Mouse (Mus musculus) neural tube, embryonic 12.5 days (tissue): ENCODE measurements around the gene Olfr1002. TPM values are rescaled to one million over a fixed set of nuclear protein-coding genes. Genes with fewer than 3 reads are reported as not detected.
"Not testable (repeated sequence)": the region's sequence is repeated elsewhere in the genome, so short reads cannot be mapped to it uniquely, and the experiment has no call there.

Source experiments
- ATAC-seq: fragments of 200-750 bp; cut with Nextera tagmentation; 2 replicates; pipeline ENCODE4 v1.8.0; 2017; ENCODE audit warnings: low read depth, mild to moderate bottlenecking, moderate TSS enrichment, moderate library complexity; ENCODE audit not compliant: low FRiP score
- H3K27ac ChIP-seq: fragments of 300-500 bp; sonication (generic); 2 replicates; pipeline ENCODE4 v1.5.1; 2016
- H3K27me3 ChIP-seq: fragments of 300-500 bp; sonication (generic); replicated peaks from 2 replicates; pipeline ENCODE4 v1.6.1; 2016; ENCODE audit warnings: mild to moderate bottlenecking
- H3K36me3 ChIP-seq: fragments of 300-500 bp; sonication (generic); 2 replicates; pipeline ENCODE4 v1.6.1; 2016; ENCODE audit warnings: mild to moderate bottlenecking
- H3K4me1 ChIP-seq: fragments of 300-500 bp; sonication (generic); 2 replicates; pipeline ENCODE4 v1.6.1; 2016
- H3K4me2 ChIP-seq: fragments of 300-500 bp; sonication (generic); replicated peaks from 2 replicates; pipeline ENCODE4 v1.6.1; 2016; ENCODE audit warnings: mild to moderate bottlenecking
- H3K4me3 ChIP-seq: fragments of 300-500 bp; sonication (generic); 2 replicates; pipeline ENCODE4 v1.5.1; 2016
- H3K9ac ChIP-seq: fragments of 300-500 bp; sonication (generic); 2 replicates; pipeline ENCODE4 v1.6.1; 2016; ENCODE audit warnings: mild to moderate bottlenecking
- H3K9me3 ChIP-seq: fragments of 300-500 bp; sonication (generic); 2 replicates; pipeline ENCODE4 v1.6.1; 2016; ENCODE audit warnings: mild to moderate bottlenecking
- WGBS: fragments of 180-500 bp; shearing (Covaris S2); methylation state at CpG from one replicate; pipeline ENCODE4 v1.1.7; 2016; 5-methylcytosine and 5-hydroxymethylcytosine counted together
- polyA plus RNA-seq: library from polyadenylated mRNA; unstranded; fragments of >200 nt; fragmentation: Nextera tagmentation; extraction: Ambion mirVana; gene quantifications from 2 replicates; pipeline ENCODE4 v1.2.1, GENCODE M21; 2016

Gene Olfr1002
- polyA plus RNA-seq = not detected in 2 replicates

DNA sequence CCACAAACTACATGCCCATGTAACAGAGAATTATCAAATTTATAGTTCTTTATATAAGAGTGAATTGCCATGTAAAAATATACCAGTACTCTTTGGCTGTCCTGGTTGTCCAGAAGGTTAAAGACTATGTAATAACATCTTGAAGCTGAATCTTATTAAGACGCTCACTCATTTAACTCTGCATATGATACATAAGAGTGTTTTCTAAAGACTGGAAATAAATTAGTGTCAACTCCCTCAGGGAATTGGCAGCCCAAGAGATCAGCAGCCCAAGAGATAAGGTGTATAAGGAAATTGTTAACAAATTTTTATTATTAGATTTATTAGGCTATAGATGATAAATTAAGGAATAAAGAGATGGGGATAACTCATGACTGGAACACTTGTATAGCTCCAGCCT, at the start of gene Olfr1002:
Gene Olfr1002, minus strand, starts transcription at position 101 of the 400 bp plus-strand sequence.
- whole genome bisulfite sequencing = 94% methylated on average over 1 of the region's 1 CpGs
- H3K36me3 ChIP-seq = no peaks in the 10 kb centered on the region
- H3K4me1 ChIP-seq = no peaks in the 10 kb centered on the region
- no peak for ATAC-seq
- H3K9ac ChIP-seq = no peak within 1 kb of the TSS
- no peak within 1 kb of the TSS for H3K4me3 ChIP-seq
- H3K9me3 ChIP-seq = no peaks in the 10 kb centered on the region
- H3K27me3 ChIP-seq = no peaks in the 10 kb centered on the region
- no peak within 1 kb of the TSS for H3K27ac ChIP-seq
- no peak within 1 kb of the TSS for H3K4me2 ChIP-seq

DNA sequence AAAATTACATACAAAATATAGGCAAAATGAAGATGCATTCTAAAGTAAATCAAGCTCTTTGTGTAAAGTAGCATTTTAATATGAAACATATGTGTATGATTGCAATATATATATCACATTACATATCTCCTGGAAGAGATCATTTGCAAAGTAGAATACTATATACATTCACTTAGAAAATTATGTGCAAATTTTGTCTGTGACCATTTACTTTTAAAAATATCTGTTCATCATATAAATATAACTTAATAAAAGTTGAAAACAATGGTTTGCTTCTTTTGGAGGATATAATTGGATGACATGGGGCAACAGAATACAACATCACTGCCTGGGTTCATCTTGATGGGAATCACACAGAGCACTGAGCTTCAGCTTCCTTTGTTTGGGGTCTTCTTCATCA, 38.6 kb upstream of the Olfr1002 start, which contains the start of gene Olfr1008:
Gene Olfr1008, plus strand, starts transcription at position 301 of the 400 bp plus-strand sequence.
- no peak for ATAC-seq
- Histone ChIP-seq H3K27ac (no peak within 1 kb of the TSS), H3K9me3 (0 out of 2 replicates have a peak, but pooled peaks cover 3% of the 10 kb centered on the region), H3K4me1 (no peaks in the 10 kb centered on the region), H3K36me3 (no peaks in the 10 kb centered on the region), H3K4me2 (no peak within 1 kb of the TSS), H3K27me3 (no peaks in the 10 kb centered on the region), H3K4me3 (no peak within 1 kb of the TSS), H3K9ac (no peak within 1 kb of the TSS)

DNA sequence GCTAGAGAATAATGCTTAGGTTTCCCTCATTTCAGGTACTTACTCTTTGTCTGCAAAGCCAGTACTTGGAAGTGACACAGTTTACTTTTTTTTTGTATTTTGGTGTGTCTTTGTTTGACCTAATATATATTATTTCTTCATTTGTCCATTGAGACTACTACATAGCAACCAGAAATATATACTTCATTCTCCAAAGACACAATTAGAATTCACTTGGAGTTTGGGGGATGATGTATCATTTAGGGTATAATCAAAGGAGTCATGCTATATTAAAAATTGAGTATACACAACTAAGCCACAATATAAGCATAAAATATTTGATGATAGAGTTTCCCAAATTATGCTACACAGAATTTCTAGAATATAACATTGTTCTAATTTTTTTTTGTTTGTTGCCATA, 28.2 kb upstream of the Olfr1002 start, which contains the start of gene Olfr1006:
Gene Olfr1006, minus strand, starts transcription at position 101 of the 400 bp plus-strand sequence.
- no peaks in the 10 kb centered on the region for H3K36me3 ChIP-seq
- no peak within 1 kb of the TSS for H3K9ac ChIP-seq
- no peak within 1 kb of the TSS for H3K4me2 ChIP-seq
- no peak within 1 kb of the TSS for H3K27ac ChIP-seq
- no peak for ATAC-seq
- H3K27me3 ChIP-seq = no peaks in the 10 kb centered on the region
- no peaks in the 10 kb centered on the region for H3K9me3 ChIP-seq
- H3K4me3 ChIP-seq = no peak within 1 kb of the TSS
- no peaks in the 10 kb centered on the region for H3K4me1 ChIP-seq

DNA sequence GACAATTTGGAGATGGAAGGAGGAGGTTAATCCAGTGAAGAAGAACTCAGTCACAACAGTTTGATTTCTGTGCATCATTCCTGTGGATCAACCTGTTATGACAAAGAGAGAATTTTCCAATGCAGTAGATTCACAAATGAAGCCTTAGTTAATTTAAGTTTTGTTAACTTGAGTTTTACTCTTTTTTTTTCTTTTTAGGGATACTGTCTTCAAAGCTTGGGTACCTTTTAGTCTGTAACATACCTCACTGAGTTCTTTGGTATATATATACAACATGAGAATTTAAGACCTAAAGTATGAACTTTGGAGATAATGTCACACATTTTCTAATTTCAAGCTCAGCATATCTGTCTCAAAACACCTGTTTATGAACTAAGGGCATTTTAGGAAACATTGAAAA, 13.9 kb upstream of the Olfr1002 start, which contains the start of gene Olfr154:
Gene Olfr154, minus strand, starts transcription at position 101 of the 400 bp plus-strand sequence.
- not testable (repeated sequence) for H3K36me3 ChIP-seq, H3K4me2 ChIP-seq, H3K9me3 ChIP-seq, ATAC-seq, H3K27me3 ChIP-seq, H3K4me1 ChIP-seq, H3K27ac ChIP-seq, H3K9ac ChIP-seq, H3K4me3 ChIP-seq

DNA sequence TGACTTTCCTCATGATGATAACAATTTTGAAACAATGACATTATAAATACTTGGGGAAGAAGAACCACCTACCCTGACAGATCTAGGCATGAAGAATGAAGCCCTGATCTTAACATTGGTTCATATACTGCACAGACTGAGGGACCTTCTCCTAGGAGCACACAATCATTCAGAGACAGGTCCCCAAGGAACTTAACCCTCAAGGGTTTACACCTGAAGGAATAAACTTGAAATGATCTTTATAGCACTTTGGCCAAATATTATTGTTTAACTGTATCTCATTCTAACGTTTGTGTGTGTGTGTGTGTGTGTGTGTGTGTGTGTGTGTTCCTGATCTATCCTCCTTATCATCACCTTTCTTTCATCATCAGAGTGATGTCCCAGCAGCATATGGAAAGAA, 38.7 kb downstream of the Olfr1002 start, which contains the start of gene Olfr1000:
Gene Olfr1000, minus strand, starts transcription at position 101 of the 400 bp plus-strand sequence.
- Histone ChIP-seq H3K27me3 (no peaks in the 10 kb centered on the region), H3K4me3 (no peak within 1 kb of the TSS), H3K9me3 (no peaks in the 10 kb centered on the region), H3K27ac (no peak within 1 kb of the TSS), H3K4me1 (no peaks in the 10 kb centered on the region), H3K4me2 (no peak within 1 kb of the TSS), H3K9ac (no peak within 1 kb of the TSS), H3K36me3 (no peaks in the 10 kb centered on the region)
- no peak for ATAC-seq
- WGBS = 94% methylated on average over 1 of the region's 1 CpGs

Other genes starting within 250 kb of the Olfr1002 start
- not detected in 2 replicates for gene Olfr992, start 241.2 kb downstream of the Olfr1002 start, polyA plus RNA-seq
- gene Olfr993, start 235.8 kb downstream of the Olfr1002 start, polyA plus RNA-seq = not detected in 2 replicates
- not detected in 2 replicates for gene Olfr994, start 214.3 kb downstream of the Olfr1002 start, polyA plus RNA-seq
- gene Olfr995, start 207.1 kb downstream of the Olfr1002 start, polyA plus RNA-seq = not detected in 2 replicates
- gene 4833423E24Rik, start 131.7 kb downstream of the Olfr1002 start, polyA plus RNA-seq = not detected in 2 replicates
- not detected in 2 replicates for gene Olfr996, start 71.5 kb downstream of the Olfr1002 start, polyA plus RNA-seq
- not detected in 2 replicates for gene Olfr998, start 61.8 kb downstream of the Olfr1002 start, polyA plus RNA-seq
- gene Olfr1000, start 38.8 kb downstream of the Olfr1002 start, polyA plus RNA-seq = not detected in 2 replicates
- not detected in 2 replicates for gene Olfr154, start 13.8 kb upstream of the Olfr1002 start, polyA plus RNA-seq
- gene Olfr1006, start 28.1 kb upstream of the Olfr1002 start, polyA plus RNA-seq = not detected in 2 replicates
- gene Olfr1008, start 38.7 kb upstream of the Olfr1002 start, polyA plus RNA-seq = not detected in 2 replicates
- not detected in 2 replicates for gene Olfr1009, start 64.7 kb upstream of the Olfr1002 start, polyA plus RNA-seq
- not detected in 2 replicates for gene Olfr1012, start 112.1 kb upstream of the Olfr1002 start, polyA plus RNA-seq
- not detected in 2 replicates for gene Olfr1013, start 116.4 kb upstream of the Olfr1002 start, polyA plus RNA-seq
- not detected in 2 replicates for gene Olfr1014, start 122.0 kb upstream of the Olfr1002 start, polyA plus RNA-seq
- not detected in 2 replicates for gene Olfr1015, start 131.3 kb upstream of the Olfr1002 start, polyA plus RNA-seq
- gene Olfr1016, start 151.8 kb upstream of the Olfr1002 start, polyA plus RNA-seq = not detected in 2 replicates
- not detected in 2 replicates for gene Olfr1018, start 167.8 kb upstream of the Olfr1002 start, polyA plus RNA-seq
- not detected in 2 replicates for gene Olfr1019, start 194.8 kb upstream of the Olfr1002 start, polyA plus RNA-seq
- not detected in 2 replicates for gene Olfr1020, start 196.3 kb upstream of the Olfr1002 start, polyA plus RNA-seq
- not detected in 2 replicates for gene Olfr1022, start 217.9 kb upstream of the Olfr1002 start, polyA plus RNA-seq
- not detected in 2 replicates for gene Olfr1023, start 234.9 kb upstream of the Olfr1002 start, polyA plus RNA-seq